Mouse (Mus musculus) hindbrain, embryonic 16.5 days (tissue): ENCODE results near the gene Bloc1s1. TPM values are rescaled to one million over a fixed set of nuclear protein-coding genes. Genes with fewer than 3 reads are reported as not detected.

Source experiments
- polyA plus RNA-seq: library from polyadenylated mRNA; unstranded; fragments of >200 nt; fragmentation: Nextera tagmentation; extraction: Ambion mirVana; gene quantifications from 2 replicates; pipeline ENCODE4 v1.2.1, GENCODE M21; 2015

Gene Bloc1s1
- polyA plus RNA-seq, 1 experiment from 2014 or later: 278 TPM

Other genes with a start within 250 kb of the Bloc1s1 start
- 14.9 and 16.1 TPM in 2 replicates for gene Suox, start 250.0 kb downstream of the Bloc1s1 start, polyA plus RNA-seq
- 118 and 130 TPM in 2 replicates for gene Rab5b, start 227.8 kb downstream of the Bloc1s1 start, polyA plus RNA-seq
- gene Pmel, start 219.8 kb downstream of the Bloc1s1 start, polyA plus RNA-seq: 0.83 and 0.97 TPM in 2 replicates
- gene Cdk2, start 219.0 kb downstream of the Bloc1s1 start, polyA plus RNA-seq: 18.3 and 24.2 TPM in 2 replicates
- gene Dgka, start 179.2 kb downstream of the Bloc1s1 start, polyA plus RNA-seq: 7.4 and 8.8 TPM in 2 replicates
- 40.8 and 46.3 TPM in 2 replicates for gene Pym1, start 176.1 kb downstream of the Bloc1s1 start, polyA plus RNA-seq
- gene Mmp19, start 133.1 kb downstream of the Bloc1s1 start, polyA plus RNA-seq: 0.45 and 0.74 TPM in 2 replicates
- gene Dnajc14, start 120.0 kb downstream of the Bloc1s1 start, polyA plus RNA-seq: 49.6 and 53.2 TPM in 2 replicates
- 19.6 and 20.4 TPM in 2 replicates for gene Tmem198b, start 119.7 kb downstream of the Bloc1s1 start, polyA plus RNA-seq
- 137 and 142 TPM in 2 replicates for gene Sarnp, start 106.7 kb downstream of the Bloc1s1 start, polyA plus RNA-seq
- 23.6 and 27.6 TPM in 2 replicates for gene Ormdl2, start 102.4 kb downstream of the Bloc1s1 start, polyA plus RNA-seq
- gene Gdf11, start 32.3 kb downstream of the Bloc1s1 start, polyA plus RNA-seq: 5.8 and 6.5 TPM in 2 replicates
- gene Cd63, start 23.0 kb downstream of the Bloc1s1 start, polyA plus RNA-seq: 322 and 343 TPM in 2 replicates
- 29.6 and 30.0 TPM in 2 replicates for gene Rdh5, start 1.1 kb downstream of the Bloc1s1 start, polyA plus RNA-seq
- 12.7 and 12.8 TPM in 2 replicates for gene Itga7, start 9.8 kb upstream of the Bloc1s1 start, polyA plus RNA-seq
- gene Mettl7b, start 37.0 kb upstream of the Bloc1s1 start, polyA plus RNA-seq: not detected in 2 replicates
- gene Olfr9, start 65.4 kb upstream of the Bloc1s1 start, polyA plus RNA-seq: not detected in 2 replicates
- gene Olfr763, start 86.8 kb upstream of the Bloc1s1 start, polyA plus RNA-seq: not detected in 2 replicates
- gene Olfr764-ps1, start 115.9 kb upstream of the Bloc1s1 start, polyA plus RNA-seq: not detected in 2 replicates
- not detected in 2 replicates for gene Olfr765, start 126.0 kb upstream of the Bloc1s1 start, polyA plus RNA-seq
- not detected in 2 replicates for gene Olfr766-ps1, start 144.9 kb upstream of the Bloc1s1 start, polyA plus RNA-seq
- not detected in 2 replicates for gene Olfr767, start 158.9 kb upstream of the Bloc1s1 start, polyA plus RNA-seq
- not detected in 2 replicates for gene Olfr768, start 175.3 kb upstream of the Bloc1s1 start, polyA plus RNA-seq
- gene Olfr769, start 193.8 kb upstream of the Bloc1s1 start, polyA plus RNA-seq: not detected in 2 replicates
- not detected in 2 replicates for gene Olfr770, start 215.0 kb upstream of the Bloc1s1 start, polyA plus RNA-seq
- gene Olfr771, start 240.7 kb upstream of the Bloc1s1 start, polyA plus RNA-seq: not detected in 2 replicates